Mouse (Mus musculus) cerebellum, adult 11-12 months (tissue): ENCODE results near the gene Spns2.

Experiments
- DNase-seq: peaks from one replicate; pipeline ENCODE4 v3.0.0; 2022

Spns2 gene

DNA sequence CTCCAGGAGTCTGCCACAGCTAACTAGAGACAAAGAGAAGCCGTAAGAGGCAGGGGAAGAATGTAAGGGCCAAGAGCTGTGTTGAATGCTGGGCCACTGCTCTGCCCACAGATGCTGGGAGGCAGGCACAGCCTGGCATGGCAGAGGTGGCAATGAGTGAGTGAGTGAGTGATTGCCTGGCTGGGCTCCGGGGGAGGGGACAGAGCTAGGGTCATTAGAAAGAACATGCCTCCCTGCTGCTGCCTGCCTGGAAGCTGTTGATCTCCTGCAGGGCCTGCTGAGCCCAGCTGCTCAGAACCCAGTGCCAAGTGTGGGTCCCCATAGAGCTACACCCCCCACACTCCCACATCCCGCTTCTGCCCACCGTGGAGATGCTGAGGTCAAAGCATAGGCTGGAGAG lies 7.7 kb upstream of the Spns2 start:
- no peak for DNase-seq

DNA sequence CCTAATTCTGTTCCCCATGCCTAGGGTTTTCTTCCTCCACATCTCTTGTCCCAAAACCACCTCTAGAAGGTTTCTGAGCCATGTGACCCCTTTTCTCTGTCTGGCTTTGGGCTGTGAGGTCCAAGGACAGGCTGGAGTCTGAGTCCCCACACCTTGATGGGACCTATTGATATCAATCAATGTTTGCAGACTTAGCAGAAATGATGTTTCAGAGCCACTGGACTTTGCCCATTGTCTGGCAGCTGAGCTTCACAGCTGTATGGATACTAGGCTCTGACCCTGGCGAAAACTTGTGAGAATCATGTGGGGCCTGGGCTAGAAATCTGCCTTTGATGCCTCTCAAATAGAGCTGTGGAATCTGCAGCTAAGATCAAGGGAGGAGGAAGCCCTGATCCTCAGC lies 7.1 kb upstream of the Spns2 start:
- DNase-seq: no peak

DNA sequence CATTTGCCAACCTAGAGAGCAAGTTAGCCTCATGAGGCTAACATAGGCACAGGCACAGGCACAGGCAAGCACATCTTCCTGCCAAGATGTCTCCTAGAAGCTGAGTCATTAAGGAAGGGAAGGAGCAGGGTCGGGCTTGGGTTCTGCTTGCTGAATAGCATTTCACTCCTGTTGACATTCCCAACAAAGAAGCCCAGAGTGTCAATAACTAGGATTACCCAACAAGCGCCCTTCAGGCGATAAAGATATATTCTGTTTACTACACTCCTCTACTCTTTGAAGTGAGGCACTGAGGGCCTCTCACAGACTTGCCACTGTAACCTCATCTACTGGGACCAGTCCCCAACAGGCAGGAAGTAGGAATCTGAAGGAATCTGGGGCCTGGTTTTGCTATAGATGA lies 6.4 kb upstream of the Spns2 start:
- DNase-seq: no peak

DNA sequence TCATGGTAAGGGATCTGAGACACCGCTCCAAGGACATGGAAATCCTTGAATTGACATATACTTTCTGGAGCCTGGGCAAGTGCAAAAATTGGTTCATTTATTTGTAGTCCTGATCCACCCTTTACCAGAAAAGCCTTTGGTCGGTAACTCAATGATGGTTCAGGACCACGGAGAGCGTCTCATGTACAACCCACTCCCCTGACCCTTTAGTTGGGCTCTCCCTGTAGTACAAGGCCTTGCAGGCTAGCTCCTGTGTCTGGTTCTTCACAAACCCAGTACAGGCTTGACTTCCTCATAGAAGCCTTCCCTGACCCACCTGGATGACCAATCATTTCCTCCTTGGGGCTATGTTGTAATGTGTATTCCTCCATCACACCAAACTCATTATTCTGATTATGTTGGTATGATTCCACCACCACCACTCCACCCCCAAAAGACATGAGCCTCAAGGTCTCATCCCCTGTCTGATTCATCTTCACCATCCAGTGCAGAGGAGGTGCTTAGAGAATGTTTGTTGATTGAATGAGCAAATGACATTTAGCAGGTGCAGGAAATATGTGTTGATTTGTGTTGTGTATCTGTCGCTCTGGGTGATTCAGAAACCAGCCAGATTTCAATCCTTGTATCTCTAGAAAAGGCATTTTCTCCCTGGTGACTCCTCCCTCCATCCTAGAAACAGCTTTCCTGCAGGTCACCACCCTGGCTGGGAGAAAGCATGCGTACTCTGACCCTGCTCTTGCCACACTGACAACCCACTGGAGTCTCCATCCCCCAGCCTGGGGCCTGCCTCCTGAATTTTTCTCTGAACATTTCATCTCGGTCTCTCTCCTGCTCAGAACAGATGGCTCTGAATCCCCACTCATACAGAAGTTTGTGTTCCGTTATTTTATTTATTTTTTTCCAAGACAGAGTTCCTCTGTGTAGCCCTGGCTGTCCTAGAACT lies 4.6 kb upstream of the Spns2 start:
- no peak for DNase-seq

DNA sequence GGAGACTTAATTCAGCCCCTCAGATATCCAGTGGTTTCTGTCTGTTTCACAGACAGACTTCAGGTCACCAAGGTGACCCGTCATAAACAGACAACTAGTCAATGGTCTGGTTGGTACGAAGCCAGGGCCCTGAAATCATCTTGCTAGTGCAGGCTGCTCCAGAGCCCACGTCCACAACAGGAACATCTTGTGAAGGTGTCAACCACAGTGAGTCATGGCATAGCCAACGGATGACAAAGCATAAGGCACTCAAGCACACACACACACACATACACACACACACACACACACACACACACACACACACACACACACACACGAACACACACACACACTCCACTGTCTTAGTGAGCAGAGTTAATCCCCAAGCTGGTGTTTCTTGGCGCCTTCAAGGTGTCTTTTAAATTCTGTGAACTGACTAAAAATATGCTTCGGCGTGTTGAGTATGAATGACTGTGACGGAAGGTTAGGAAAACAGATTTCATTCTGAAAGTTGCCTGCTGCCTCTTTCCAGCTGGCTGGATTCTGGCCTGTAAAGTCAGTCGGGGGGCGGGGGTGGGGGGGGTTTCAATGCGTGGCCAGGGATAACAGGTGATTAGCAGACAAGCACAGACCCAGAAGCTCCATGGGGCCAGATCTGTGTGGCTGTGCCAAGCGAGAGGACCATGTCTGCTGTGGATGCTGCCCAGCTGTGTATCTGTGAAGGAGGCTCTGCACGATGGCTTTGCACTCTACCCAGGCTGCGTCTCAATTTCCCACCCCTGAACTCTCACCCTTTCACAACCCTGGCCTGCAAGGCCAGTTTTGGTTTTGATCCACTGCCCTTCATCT lies 1.6 kb upstream of the Spns2 start:
- DNase-seq: no peak

DNA sequence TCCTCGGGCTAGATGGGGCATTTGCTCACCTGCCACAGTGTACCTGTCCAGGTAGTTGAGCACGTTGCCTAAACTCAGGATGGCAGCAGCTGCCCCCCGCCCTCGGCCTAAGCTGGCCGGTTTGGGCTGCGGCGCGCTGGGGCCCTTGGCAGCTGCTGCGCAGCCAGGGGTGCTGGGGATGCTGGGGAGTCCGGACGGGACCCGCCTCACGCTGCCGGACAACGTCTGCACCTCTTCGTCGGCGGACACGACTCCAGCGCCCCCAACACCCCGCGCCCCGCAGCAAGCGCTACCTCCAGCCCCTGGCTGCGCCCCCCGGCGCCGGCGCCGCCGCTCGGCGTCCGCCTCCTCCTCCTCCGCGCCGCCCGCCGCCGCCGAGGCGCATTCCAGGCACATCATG lies 307 bp downstream of the Spns2 start:
- no peak for DNase-seq

DNA sequence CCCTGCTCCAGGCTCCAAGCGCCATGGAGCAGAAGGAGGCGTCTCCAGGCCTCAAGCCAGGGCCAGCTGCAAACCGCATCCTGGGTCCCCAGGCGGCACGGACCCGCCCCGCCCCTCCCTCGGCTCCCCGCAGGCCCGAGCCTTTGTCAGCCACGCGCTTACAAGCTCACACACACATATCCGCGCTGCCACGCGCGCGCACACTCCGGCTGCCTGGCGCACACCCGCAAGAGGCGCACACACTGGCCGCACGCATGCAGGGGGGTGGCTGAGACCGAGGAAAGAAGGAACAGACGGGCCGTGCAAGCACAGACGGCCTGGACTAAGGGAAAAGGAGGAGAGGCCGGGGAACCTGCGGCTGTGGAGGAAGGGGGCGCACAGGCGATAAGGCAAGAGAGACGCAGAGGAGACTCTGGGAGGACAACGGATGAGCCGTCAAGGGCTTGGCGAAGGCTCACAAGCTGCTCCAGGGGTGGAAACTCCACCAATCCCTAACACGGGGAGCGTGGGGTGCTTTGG lies 892 bp downstream of the Spns2 start:
- peak; percentile 34 for DNase-seq

DNA sequence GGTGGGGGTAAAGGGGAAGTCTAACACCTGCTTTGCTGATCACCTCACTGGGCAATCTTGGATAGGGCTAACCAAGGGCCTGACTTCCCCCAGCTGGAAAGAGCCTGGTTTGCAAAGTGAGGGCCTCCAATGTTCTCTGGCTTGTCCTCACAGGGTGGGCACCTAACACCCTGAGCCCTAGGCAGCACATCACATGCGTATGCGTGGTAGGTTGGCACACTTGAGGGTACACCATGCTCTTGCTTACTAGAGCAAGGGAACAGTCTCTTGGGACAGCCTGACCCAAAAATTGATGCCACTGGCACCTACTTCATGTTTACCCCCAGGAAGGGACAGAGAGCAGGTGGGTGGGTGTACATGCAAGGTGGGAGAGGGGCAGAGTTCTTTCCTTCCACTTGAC lies 2.0 kb downstream of the Spns2 start:
- DNase-seq: no peak

DNA sequence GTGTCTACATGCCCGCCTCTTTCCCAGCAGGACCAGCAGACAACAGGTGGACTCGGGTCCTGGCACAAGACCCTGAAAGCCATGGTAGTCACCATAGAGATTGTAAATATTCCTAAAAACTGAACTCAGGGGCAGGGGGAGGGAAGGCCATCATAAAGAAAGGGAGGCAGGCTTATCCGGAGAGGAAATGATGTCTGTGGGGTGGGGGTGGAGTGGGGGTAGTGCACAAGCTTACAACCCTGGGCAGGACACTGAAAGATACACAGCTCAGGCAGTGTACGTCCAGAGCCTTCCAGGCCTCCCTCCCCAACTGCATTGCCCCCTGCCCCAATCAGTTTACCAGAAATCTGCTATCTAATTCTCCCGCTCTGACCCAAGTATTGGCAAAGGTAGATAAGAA lies 2.5 kb downstream of the Spns2 start:
- no peak for DNase-seq

DNA sequence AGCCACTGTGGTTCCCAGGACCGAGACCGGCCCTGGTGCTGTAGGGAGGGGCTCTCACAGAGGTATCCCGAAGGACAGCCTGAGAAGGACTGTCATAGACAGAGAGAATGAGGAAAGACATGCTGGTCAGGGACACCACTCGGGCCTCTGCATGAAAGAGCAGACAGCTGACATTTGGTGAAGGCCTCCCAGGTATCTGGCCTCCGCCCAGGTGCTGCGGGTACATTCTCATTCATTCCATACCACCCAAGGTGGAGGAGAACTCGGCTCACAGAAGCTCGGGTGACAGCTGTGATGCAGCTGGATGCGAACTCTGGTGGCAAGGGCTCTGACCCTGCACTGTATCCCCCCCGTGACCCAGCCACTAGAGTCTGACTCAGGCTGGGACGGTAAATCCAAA lies 3.7 kb downstream of the Spns2 start:
- DNase-seq: no peak

DNA sequence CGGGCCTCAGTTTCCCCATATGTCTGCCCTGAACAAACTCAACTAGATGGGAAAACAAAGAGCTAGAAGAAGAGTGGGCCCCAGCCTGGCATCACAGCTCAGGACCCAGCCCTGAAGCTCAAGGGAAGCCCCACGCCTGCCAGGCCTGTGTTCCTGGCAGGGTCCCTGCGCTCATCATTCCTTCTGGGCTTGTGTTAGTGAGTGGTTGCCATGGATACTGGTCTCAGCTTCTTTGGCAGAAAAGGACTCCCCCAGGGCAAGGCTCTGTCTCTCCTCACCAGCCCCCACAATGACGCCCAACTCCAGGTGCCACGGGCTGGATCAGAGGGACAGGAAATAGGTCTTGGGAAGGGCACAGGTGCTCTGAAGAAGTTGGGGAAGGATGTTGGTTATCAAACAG lies 4.5 kb downstream of the Spns2 start:
- DNase-seq: no peak

DNA sequence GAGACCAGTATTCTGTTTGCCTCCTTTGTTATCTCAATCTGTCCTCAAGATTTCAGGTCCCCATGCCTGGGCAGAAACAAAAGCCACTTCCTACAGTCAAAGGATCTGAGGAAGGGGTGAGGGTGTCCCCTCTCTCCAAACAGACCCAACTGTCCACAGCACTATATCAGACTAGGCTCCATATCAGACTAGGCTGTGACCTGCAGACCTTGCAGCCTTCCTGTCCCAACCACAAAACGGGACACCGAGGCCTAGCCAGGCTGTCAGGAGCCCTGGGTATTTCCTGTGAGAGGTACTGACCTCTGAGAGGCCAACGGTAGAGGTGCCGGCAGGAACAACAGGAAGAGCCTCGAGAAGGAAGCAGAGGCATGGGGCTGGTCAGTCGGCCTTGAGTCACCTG lies 5.2 kb downstream of the Spns2 start:
- DNase-seq: no peak

DNA sequence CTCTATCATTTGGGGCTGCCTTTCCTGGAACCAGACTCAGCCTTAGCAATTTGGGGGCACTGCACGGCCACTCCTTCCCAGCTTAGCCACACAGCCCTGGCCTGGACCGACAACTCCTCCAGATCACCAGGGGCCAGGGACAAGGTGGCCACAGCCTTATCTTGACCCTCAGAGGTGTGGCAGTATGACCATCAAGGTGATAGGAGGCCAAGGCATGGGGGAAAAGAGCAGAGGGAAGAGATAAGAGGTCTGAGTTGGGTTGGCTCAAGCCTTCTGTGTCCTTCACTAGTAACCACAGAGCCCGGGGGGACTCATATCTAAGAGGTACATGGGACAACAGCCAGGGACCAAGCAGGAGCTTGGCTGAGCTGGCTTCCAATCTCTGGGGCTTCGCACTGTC lies 7.8 kb downstream of the Spns2 start:
- DNase-seq: no peak

DNA sequence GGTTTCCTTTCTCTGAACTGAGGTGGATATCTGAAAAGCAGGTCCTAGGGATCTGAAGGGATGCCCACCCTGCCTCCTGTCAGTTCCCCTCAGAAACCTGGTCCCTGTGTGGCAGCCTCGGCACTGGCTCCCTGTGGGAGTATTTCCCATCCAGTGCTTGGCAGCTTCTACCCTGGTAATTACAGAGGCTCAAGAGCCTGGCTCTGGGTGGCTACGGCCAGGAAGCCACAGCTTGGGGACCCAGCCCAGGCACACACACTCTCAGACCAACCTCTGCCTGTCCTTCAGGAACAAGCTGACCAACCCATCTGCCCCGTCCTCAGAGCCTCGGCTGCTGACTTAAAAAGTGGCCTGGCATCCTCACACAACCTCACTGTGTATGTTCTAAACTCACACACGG lies 8.4 kb downstream of the Spns2 start:
- DNase-seq: no peak

DNA sequence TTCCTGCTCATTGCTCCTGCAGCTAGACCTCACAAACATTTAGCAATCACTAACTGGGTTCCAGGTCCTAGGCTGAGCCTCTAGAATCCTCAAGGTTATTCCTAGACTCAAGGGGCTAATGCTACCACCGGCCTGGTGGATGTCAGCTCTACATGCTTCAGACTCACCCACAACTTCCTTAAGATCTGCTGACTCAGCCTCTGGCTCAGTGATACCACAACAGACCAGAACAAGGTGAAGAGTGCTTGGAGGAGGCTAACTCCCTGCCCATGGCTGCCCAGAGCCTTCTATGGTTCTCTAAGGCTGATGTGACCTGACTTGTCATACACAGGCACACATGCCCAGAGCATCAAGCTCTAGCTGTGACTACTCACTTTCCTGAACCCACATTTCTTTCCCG lies 10.2 kb downstream of the Spns2 start:
- DNase-seq: no peak

DNA sequence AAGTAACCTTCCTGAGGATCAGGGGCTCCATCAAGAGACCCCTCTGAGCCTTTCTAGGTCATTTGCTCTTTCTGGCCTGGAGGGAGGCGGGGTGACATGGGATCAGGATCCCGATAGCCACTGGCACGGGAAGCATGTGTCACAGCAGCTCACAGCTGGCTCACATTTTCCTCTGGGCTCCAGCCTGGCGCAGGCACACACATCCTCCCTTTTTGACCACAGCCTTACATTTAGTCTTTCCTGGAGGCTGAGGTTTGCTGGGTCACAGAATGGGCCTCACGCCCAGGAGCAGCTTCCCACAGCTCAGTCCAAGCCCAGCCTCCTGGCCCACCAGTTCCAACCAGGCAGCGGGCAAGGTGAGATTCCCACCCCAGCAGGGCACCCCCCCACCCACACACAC lies 11.5 kb downstream of the Spns2 start:
- DNase-seq: no peak

DNA sequence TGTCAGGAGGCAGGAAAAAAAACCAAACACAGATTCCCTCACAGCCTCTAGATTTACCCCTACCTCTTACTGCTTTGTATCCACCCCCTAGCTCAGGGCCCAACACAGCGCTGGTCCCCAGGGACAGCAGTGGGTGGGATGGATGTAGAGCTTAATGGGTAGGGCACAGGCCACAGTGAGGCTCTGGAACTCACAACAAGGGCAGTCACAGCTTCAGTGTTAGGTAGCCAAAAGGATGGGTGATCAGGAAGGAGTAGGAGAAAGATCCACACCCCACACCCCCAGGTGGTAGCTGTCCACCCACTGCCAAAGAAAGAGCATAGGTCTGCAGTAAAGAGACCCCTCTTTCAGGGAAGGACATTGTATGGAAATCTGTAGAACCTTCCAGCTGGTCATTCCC lies 12.1 kb downstream of the Spns2 start:
- no peak for DNase-seq

DNA sequence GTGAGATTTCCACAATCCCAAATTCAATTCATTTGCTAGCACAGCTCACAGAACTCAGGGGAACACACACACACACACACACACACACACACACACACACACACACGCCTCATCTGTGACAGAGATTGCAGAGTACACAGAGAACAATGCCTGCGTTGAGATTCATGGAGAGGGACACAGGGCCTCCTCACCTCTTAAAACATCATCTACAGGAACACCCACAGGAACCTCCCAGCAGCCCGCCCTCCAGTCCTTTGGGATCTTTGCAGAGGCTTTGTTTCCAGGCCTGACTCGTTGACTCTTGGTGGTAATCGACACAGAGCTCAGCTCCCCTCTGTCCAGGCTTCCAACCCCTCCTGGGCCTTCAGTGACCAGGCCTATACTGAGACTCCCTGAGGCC lies 12.5 kb downstream of the Spns2 start:
- DNase-seq: no peak

DNA sequence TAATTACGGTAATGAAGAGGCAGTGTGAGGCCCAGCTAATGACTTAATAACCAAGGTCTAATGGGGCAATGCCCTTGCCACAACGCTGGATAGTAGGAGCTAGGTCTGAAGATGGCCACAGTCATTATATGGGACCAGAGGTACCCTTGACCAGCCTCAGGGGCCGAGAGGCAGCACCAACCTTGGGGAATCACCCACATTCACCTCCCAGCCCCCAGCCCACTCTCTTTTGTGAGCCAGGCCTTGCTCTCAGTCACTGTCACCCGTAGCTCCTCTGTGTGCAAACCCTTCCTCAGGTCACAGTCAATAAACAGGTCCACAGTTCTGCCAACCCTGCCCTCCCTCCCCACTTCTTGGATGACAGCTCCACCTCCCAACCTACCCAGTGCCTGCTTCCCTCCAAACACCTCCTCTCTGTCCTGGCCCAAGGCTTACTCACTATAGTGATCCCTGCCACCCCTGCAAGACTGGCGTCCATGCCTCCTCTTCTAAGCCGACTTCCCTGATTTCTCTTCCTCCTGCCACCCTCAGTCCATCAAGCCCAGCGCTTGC lies 13.6 kb downstream of the Spns2 start:
- DNase-seq: no peak

DNA sequence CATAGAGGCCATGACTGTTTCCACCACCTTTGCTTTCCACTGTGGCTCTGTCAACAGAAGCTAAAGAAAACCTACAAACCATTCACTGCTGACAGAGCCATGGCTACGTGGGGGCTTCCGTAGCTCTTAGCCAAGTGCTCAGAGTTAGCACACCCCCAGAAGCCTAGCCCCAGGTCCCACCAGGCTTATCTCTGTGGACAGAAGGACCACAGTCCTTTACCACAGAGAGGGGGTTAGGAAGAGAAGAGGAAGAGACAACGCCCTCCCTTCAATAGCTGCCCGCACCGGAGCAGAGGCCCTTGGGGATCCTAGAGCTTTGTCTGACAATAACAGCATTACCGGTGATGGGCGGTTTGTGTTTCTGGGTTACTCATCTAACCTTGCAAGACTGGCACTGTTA lies 14.3 kb downstream of the Spns2 start:
- DNase-seq: no peak

DNA sequence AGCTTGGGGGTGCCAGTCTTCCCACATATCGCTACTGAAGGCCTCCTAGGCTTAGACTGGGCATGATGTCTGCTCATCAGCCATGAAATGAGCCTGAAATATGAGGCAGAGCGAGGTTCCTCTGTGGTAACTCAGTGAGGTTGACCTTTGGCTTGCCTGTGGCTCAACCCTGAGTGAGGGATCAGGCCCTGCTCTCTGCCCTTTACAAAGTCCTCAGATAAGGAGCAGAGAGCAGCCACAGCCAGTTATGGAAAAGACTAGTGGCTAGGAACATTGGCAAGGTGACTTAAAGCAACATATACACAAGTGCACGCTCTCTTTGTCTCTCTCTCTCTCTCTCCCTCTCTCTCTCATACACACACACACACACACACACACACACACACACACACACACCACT lies 14.8 kb downstream of the Spns2 start:
- DNase-seq: no peak

DNA sequence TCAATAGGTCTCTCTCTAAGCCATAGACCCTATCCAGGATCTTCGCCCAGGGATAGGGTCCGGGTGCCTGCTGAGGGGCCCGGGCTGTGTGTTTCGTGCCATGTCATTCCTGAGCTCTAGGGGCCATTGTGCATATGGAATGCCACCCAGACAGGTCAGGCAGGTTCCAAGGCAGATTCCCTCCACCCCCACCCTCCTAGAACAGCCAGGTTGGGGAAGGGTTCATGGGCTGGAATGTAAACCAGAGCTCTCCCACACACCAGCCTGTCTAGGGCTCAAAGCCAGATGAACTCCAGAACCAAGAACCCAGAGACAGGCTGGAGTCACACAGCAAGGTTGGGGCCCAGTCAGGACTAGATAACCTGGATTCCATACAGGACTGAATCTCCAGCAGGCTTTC lies 16.2 kb downstream of the Spns2 start:
- no peak for DNase-seq

DNA sequence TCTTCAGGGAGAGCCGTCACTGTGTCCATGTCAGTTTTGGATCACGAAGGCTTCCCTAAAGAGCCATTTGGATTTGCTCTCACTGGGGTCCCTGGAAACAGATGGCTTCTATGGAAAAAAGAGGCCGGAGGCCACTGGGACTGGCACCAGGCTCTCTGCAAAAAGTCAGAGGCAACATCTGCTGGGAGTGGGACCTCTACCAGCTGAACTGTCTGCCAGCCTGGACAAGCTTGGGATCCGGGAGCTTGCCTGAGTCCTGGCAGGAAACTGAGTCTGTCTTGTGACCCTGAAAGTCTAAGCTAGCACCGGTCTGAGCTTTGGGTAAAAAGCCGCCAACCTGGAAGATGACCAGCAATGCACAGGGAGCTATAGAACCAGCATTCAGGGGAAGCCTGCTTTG lies 18.3 kb downstream of the Spns2 start:
- DNase-seq: no peak

DNA sequence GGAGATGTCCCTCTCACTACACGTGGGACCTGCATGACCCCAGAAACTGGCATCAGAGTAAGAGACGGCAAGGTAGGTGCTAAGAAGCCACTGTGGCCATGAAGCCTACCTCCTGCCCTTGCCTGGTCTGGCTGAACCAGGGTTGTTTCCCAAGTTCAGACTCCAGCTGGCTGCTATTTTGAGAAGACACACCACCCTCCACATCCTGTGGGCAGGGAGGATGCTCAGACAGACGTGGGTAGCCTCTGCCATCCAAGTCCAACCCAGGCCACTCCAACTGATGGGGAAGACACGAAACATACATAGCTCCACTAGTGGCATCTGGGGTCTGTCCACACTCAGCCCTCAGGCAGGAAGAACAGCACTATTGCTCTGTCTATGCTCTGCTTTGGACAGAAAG lies 19.7 kb downstream of the Spns2 start:
- DNase-seq: no peak
